Mouse (Mus musculus): Measurements from ENCODE around the gene Sema6c. TPM values are rescaled to one million over a fixed set of nuclear protein-coding genes. Genes with fewer than 3 reads are reported as not detected.
"Not testable (repeated sequence)": the region's sequence is repeated elsewhere in the genome, so short reads cannot be mapped to it uniquely, and the experiment has no call there.

Sema6c gene
- polyA plus RNA-seq, 1 experiment from 2014 or later, result 5.3 TPM

GRCm38 (mm10) chr3:95203880-95204279, 43.6 kb downstream of the Sema6c start:
- no peaks in the 10 kb centered on the region for H3K27me3 ChIP-seq (replicated peaks; ENCODE audit: control insufficient read depth, insufficient read depth, low read length)
- peaks cover 88% of the 10 kb centered on the region for H3K36me3 ChIP-seq (ENCODE audit: control insufficient read depth, insufficient read depth, low read length)
- H3K4me1 ChIP-seq (replicated peaks; ENCODE audit: control insufficient read depth, insufficient read depth, low read length), result no peaks in the 10 kb centered on the region
- DNase-seq (ENCODE audit: low spot score), result no peak
- no peak for ATAC-seq (replicated peaks; ENCODE audit: low FRiP score, low TSS enrichment, low read depth)
- 90% methylated on average over 6 of the region's 6 CpGs for WGBS
- H3K9me3 ChIP-seq (ENCODE audit: control insufficient read depth, low read length), result no peaks in the 10 kb centered on the region
- H3K4me2 ChIP-seq (ENCODE audit: low read length), result no peak overlapping the region
- H3K9ac ChIP-seq (ENCODE audit: low read length), result no peak overlapping the region
- no peak overlapping the region for H3K27ac ChIP-seq (ENCODE audit: low read depth)
- H3K4me3 ChIP-seq (ENCODE audit: low read depth, low read length), result no peak overlapping the region

- Histone ChIP-seq H3K27ac (ENCODE audit: low read depth) (no peak overlapping the region), H3K4me2 (ENCODE audit: low read length) (no peak overlapping the region), H3K27me3 (replicated peaks; ENCODE audit: control insufficient read depth, insufficient read depth, low read length) (no peaks in the 10 kb centered on the region), H3K4me3 (ENCODE audit: low read depth, low read length) (no peak overlapping the region), H3K9me3 (ENCODE audit: control insufficient read depth, low read length) (no peaks in the 10 kb centered on the region), H3K36me3 (ENCODE audit: control insufficient read depth, insufficient read depth, low read length) (peaks cover 45% of the 10 kb centered on the region), H3K9ac (ENCODE audit: low read length) (no peak overlapping the region), H3K4me1 (replicated peaks; ENCODE audit: control insufficient read depth, insufficient read depth, low read length) (no peaks in the 10 kb centered on the region)
- 96% methylated on average over 4 of the region's 4 CpGs for WGBS
- ATAC-seq (replicated peaks; ENCODE audit: low FRiP score, low TSS enrichment, low read depth) (no peak), DNase-seq (ENCODE audit: low spot score) (no peak)
Observed at GRCm38 (mm10) chr3:95208286-95208685, 48.0 kb downstream of the Sema6c start.

DNA sequence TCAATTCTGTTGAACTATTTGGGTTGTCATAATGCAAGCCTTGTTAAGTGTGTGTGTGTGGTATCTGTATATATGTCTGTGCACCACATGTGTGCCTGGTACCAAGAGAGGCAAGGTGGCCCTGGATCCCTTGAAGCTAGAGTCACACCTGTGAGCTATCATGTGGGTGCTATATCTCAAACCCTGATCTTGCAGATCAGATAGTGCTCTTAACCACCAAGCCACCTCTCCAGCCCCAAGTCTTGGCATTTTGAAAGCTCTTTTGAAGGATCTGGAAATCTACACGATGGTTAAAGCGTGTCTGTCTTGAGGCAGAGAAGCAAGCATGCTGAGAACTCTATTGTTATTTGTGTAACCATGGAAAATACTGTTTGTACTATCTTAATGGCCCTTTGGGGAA, 50.3 kb downstream of the Sema6c start:
- no peaks in the 10 kb centered on the region for H3K27me3 ChIP-seq (replicated peaks; ENCODE audit: control insufficient read depth, insufficient read depth, low read length)
- DNase-seq (ENCODE audit: low spot score), result no peak
- H3K4me2 ChIP-seq (ENCODE audit: low read length), result no peak overlapping the region
- no peaks in the 10 kb centered on the region for H3K9me3 ChIP-seq (ENCODE audit: control insufficient read depth, low read length)
- H3K9ac ChIP-seq (ENCODE audit: low read length), result no peak overlapping the region
- H3K4me1 ChIP-seq (replicated peaks; ENCODE audit: control insufficient read depth, insufficient read depth, low read length), result no peaks in the 10 kb centered on the region
- H3K27ac ChIP-seq (ENCODE audit: low read depth), result no peak overlapping the region
- H3K36me3 ChIP-seq (ENCODE audit: control insufficient read depth, insufficient read depth, low read length), result peaks cover 32% of the 10 kb centered on the region
- WGBS, result 90% methylated on average over 2 of the region's 2 CpGs
- no peak overlapping the region for H3K4me3 ChIP-seq (ENCODE audit: low read depth, low read length)
- no peak for ATAC-seq (replicated peaks; ENCODE audit: low FRiP score, low TSS enrichment, low read depth)

DNA sequence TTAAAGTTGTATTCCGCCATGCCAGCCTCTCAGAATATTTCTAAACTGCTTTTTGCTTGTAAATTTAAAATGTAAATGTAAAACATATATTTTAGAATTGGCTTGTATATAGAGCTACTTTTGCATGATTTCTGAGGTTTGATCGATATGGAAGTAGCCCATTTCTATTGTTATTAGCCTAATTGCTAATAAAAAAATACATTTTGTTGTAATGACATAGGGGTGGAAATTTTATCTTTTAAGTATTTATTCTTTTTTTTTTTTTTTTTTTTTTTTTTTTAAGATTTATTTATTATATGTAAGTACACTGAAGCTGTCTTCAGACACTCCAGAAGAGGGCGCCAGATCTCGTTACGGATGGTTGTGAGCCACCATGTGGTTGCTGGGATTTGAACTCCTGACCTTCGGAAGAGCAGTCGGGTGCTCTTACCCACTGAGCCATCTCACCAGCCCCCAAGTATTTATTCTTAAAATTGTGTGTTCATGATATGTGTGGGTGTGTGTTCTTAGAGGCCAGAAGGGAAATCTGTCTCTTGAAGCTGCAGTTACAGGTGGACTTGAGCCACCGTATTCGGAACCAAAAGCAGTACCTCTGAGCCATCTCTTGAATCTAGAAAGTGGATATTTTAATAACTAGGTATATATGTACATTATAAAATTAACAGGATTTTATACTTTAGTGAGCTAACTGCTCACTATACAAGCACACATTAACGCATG, 52.8 kb downstream of the Sema6c start:
- not testable (repeated sequence) for H3K27me3 ChIP-seq (replicated peaks; ENCODE audit: control insufficient read depth, insufficient read depth, low read length); H3K4me1 ChIP-seq (replicated peaks; ENCODE audit: control insufficient read depth, insufficient read depth, low read length); H3K27ac ChIP-seq (ENCODE audit: low read depth); DNase-seq (ENCODE audit: low spot score); ATAC-seq (replicated peaks; ENCODE audit: low FRiP score, low TSS enrichment, low read depth); H3K4me2 ChIP-seq (ENCODE audit: low read length); H3K9ac ChIP-seq (ENCODE audit: low read length); H3K4me3 ChIP-seq (ENCODE audit: low read depth, low read length); H3K9me3 ChIP-seq (ENCODE audit: control insufficient read depth, low read length)
- H3K36me3 ChIP-seq (ENCODE audit: control insufficient read depth, insufficient read depth, low read length), result peaks cover 20% of the 10 kb centered on the region
- 96% methylated on average over 7 of the region's 10 CpGs for WGBS

- DNase-seq (ENCODE audit: low spot score) (no peak), ATAC-seq (replicated peaks; ENCODE audit: low FRiP score, low TSS enrichment, low read depth) (no peak)
- no peak overlapping the region for H3K27ac ChIP-seq (ENCODE audit: low read depth)
- H3K4me3 ChIP-seq (ENCODE audit: low read depth, low read length), result no peak overlapping the region
- H3K27me3 ChIP-seq (replicated peaks; ENCODE audit: control insufficient read depth, insufficient read depth, low read length), result no peaks in the 10 kb centered on the region
- no peaks in the 10 kb centered on the region for H3K9me3 ChIP-seq (ENCODE audit: control insufficient read depth, low read length)
- WGBS, result 95% methylated on average over 1 of the region's 1 CpGs
- H3K36me3 ChIP-seq (ENCODE audit: control insufficient read depth, insufficient read depth, low read length), result peaks cover 15% of the 10 kb centered on the region
- no peak overlapping the region for H3K4me2 ChIP-seq (ENCODE audit: low read length)
- no peaks in the 10 kb centered on the region; the same call in 1 of the 2 replicates for H3K4me1 ChIP-seq (replicated peaks; ENCODE audit: control insufficient read depth, insufficient read depth, low read length)
- no peak overlapping the region for H3K9ac ChIP-seq (ENCODE audit: low read length)
Observed at GRCm38 (mm10) chr3:95213609-95213975, 53.3 kb downstream of the Sema6c start.

DNA sequence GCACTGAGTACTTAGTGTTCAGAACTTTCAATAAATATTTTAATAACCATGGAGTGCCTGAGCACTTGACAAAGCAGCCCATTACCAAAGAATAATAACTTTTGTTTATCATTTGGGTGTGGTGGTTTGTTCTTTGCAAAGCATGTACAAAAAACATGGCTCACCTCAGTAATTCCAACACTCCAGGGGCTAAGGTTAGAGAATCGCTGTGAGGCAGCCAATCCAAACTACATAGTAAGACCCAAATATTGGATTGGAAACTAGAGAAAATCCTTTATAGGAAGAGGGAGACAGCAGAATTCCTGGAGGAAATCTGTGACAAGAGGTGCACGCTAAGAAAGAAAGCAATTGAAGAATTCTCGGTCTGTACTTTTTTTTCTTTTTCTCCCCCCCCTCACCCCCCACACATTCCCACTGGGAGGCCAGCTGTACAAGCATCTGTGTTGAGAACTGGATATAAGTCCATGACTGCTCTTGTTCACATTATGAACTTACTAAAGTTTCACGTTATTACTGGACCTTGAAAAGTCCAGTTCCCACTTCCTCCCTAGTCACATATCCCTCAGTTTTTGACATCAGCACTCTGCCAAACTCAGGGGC, 56.5 kb downstream of the Sema6c start:
- H3K4me3 ChIP-seq (ENCODE audit: low read depth, low read length), result peak overlapping the region; percentile 81
- no peaks in the 10 kb centered on the region for H3K27me3 ChIP-seq (replicated peaks; ENCODE audit: control insufficient read depth, insufficient read depth, low read length)
- no peaks in the 10 kb centered on the region; the same call in 1 of the 2 replicates for H3K4me1 ChIP-seq (replicated peaks; ENCODE audit: control insufficient read depth, insufficient read depth, low read length)
- WGBS, result 16% methylated on average over 4 of the region's 4 CpGs
- H3K9me3 ChIP-seq (ENCODE audit: control insufficient read depth, low read length), result no peaks in the 10 kb centered on the region
- ATAC-seq (replicated peaks; ENCODE audit: low FRiP score, low TSS enrichment, low read depth) (peak; percentile 61; the same call in 1 of the 2 replicates), DNase-seq (ENCODE audit: low spot score) (no peak)
- peak overlapping the region; percentile 94 for H3K9ac ChIP-seq (ENCODE audit: low read length)
- peak overlapping the region; percentile 53 for H3K4me2 ChIP-seq (ENCODE audit: low read length)
- H3K27ac ChIP-seq (ENCODE audit: low read depth), result peak overlapping the region; percentile 100
- peaks cover 34% of the 10 kb centered on the region for H3K36me3 ChIP-seq (ENCODE audit: control insufficient read depth, insufficient read depth, low read length)

DNA sequence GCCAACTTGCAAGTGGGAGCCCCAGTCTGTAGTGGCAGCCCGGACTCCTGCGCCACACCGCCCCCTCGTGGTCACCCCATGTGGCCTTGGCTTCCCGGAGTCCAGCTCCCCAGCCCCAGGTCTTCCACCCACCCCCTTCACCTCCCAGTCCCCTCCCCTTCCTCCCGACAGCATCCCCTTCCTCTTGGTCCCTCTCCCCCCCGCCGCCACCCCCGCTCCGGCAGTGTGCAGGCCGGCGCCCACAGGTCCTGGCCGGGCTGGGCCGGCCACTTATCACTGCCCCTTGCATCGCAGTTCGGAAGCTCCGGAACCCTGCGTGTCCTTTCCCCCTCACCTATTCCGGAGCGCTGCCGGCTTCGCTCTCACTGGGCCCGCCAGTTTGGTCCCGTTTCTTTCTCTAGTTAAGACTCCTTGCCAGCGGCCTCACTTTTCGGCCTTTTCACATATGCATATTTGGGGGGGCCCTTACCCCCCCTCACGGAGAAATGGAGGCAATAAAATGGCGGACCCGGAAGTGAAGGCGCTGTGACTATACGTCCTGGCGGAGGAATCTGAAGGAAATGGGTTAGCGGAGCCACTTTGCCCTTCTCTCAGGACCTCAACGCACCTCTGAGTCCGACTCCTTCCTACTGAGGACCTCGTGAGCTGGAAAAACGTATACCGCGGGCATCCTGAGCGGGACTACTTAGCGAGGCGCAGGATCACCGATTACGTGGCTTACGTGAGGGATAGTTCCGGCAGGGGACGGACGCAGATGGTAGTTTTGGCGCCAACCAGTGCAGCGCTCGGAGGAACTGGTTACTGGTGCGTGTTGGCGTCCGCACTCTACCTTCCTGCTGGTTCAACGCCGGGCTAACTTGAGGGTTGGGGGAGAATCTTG, 57.2 kb downstream of the Sema6c start, which contains the start of gene Gabpb2:
Gabpb2 (minus strand) TSS at position 662 of the 880 bp plus-strand sequence.
- H3K4me3 ChIP-seq (ENCODE audit: low read depth, low read length), result peak within 1 kb of the TSS; percentile 81
- ATAC-seq (replicated peaks; ENCODE audit: low FRiP score, low TSS enrichment, low read depth) (peak; percentile 90), DNase-seq (ENCODE audit: low spot score) (peak; percentile 98)
- peaks cover 37% of the 10 kb centered on the region for H3K36me3 ChIP-seq (ENCODE audit: control insufficient read depth, insufficient read depth, low read length)
- H3K4me1 ChIP-seq (replicated peaks; ENCODE audit: control insufficient read depth, insufficient read depth, low read length), result no peaks in the 10 kb centered on the region; the same call in 1 of the 2 replicates
- H3K27ac ChIP-seq (ENCODE audit: low read depth), result peak within 1 kb of the TSS; percentile 100
- H3K9me3 ChIP-seq (ENCODE audit: control insufficient read depth, low read length), result no peaks in the 10 kb centered on the region
- H3K27me3 ChIP-seq (replicated peaks; ENCODE audit: control insufficient read depth, insufficient read depth, low read length), result no peaks in the 10 kb centered on the region
- H3K4me2 ChIP-seq (ENCODE audit: low read length), result peak within 1 kb of the TSS; percentile 53
- H3K9ac ChIP-seq (ENCODE audit: low read length), result peak within 1 kb of the TSS; percentile 94
- WGBS, result under 1% methylated on average over 56 of the region's 56 CpGs

- 79% methylated on average over 6 of the region's 6 CpGs for WGBS
- Histone ChIP-seq H3K9ac (ENCODE audit: low read length) (peak overlapping the region; percentile 94), H3K9me3 (ENCODE audit: control insufficient read depth, low read length) (no peaks in the 10 kb centered on the region), H3K36me3 (ENCODE audit: control insufficient read depth, insufficient read depth, low read length) (peaks cover 48% of the 10 kb centered on the region), H3K4me1 (replicated peaks; ENCODE audit: control insufficient read depth, insufficient read depth, low read length) (no peaks in the 10 kb centered on the region; the same call in 1 of the 2 replicates), H3K27ac (ENCODE audit: low read depth) (peak overlapping the region; percentile 100), H3K4me3 (ENCODE audit: low read depth, low read length) (peak overlapping the region; percentile 81), H3K4me2 (ENCODE audit: low read length) (peak overlapping the region; percentile 53), H3K27me3 (replicated peaks; ENCODE audit: control insufficient read depth, insufficient read depth, low read length) (no peaks in the 10 kb centered on the region)
- no peak for ATAC-seq (replicated peaks; ENCODE audit: low FRiP score, low TSS enrichment, low read depth)
- DNase-seq (ENCODE audit: low spot score), result no peak
Observed at GRCm38 (mm10) chr3:95218466-95219137, 58.3 kb downstream of the Sema6c start.

Measured in intestine, embryonic 14.5 days (tissue).